Comparison of ENCODE assay signal across 8 mouse cellular contexts in the genomic region with DNA sequence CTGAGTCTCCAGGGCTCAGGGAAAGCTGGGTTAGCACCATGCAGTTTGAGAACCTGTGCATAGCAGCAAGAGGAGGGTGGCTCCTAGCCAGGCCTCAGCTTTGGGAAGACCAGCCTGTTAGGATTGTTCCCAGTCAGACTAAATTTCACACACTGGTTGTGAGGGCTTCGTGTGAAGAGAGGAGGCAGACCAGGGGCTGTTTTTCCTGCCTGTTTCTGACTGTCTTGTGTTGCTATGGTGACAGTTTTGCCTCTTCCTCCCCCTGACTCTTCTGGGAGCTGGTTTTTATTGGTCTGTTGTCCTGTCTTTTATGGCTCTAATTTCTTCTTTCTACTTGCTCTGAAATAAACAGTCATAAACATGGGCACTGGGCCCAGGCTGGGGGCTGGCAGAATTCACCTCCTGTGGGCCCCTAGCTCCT. TPM values are rescaled to one million over a fixed set of nuclear protein-coding genes. Genes with fewer than 3 reads are reported as not detected.
DNase-seq lines count a peak whose midpoint lies in the region; ATAC-seq and TF ChIP-seq lines count a peak whose summit lies in the region.

No protein-coding gene starts in this region.

- H3K9me3 ChIP-seq in hindbrain, embryonic 11.5 days (ENCODE audit: control insufficient read depth, low read length): no peaks in the 10 kb centered on the region
- no peaks in the 10 kb centered on the region for H3K9me3 ChIP-seq in limb, embryonic 15.5 days
- H3K9me3 ChIP-seq in neural tube, embryonic 13.5 days: no peaks in the 10 kb centered on the region

- no peak for TF ChIP-seq CTCF in spleen, adult 2 months (IDR thresholded peaks at IDR 0.05; ENCODE audit: extremely low read depth, insufficient read depth, insufficient read length, insufficient replicate concordance)
- TF ChIP-seq CTCF in cortical plate, adult 2 months (IDR thresholded peaks at IDR 0.05; ENCODE audit: extremely low read depth, insufficient read depth, low read length): no peak

- no peak overlapping the region for H3K9ac ChIP-seq in hindbrain, embryonic 11.5 days (ENCODE audit: low read depth, low read length)
- H3K9ac ChIP-seq in limb, embryonic 15.5 days: no peak overlapping the region
- peak overlapping the region; percentile 91 for H3K9ac ChIP-seq in neural tube, embryonic 13.5 days

- no peak for DNase-seq in spleen, adult 2 months (ENCODE audit: low read depth in 1 of 2, low spot score in 2 of 2)
- DNase-seq in spleen, postnatal 36 days (ENCODE audit: low spot score in 2 of 2): no peak
- DNase-seq in hindbrain, embryonic 11.5 days (ENCODE audit: low spot score): peak; percentile 30
- no peak for DNase-seq in adrenal gland, postnatal 4 days (ENCODE audit: low spot score in 2 of 2)
- DNase-seq in urinary bladder, postnatal 36 days (ENCODE audit: low spot score in 2 of 2): no peak

- H3K27ac ChIP-seq in spleen, adult 2 months (ENCODE audit: insufficient read depth, low read length): peak overlapping the region; percentile 57
- H3K27ac ChIP-seq in cortical plate, adult 2 months (ENCODE audit: insufficient read depth, low read length): peak overlapping the region; percentile 60
- no peak overlapping the region for H3K27ac ChIP-seq in hindbrain, embryonic 11.5 days (ENCODE audit: low read depth, low read length)
- H3K27ac ChIP-seq in limb, embryonic 15.5 days: no peak overlapping the region
- peak overlapping the region; percentile 71 for H3K27ac ChIP-seq in neural tube, embryonic 13.5 days (replicated peaks)

- 9% methylated on average over 1 of the region's 1 CpGs for WGBS in spleen, adult 2 months
- WGBS in hindbrain, embryonic 11.5 days: 0% methylated on average over 1 of the region's 1 CpGs
- 4% methylated on average over 1 of the region's 1 CpGs for WGBS in limb, embryonic 15.5 days
- WGBS in neural tube, embryonic 13.5 days: 0% methylated on average over 1 of the region's 1 CpGs

- no peaks in the 10 kb centered on the region for H3K27me3 ChIP-seq in spleen, adult 2 months (ENCODE audit: control insufficient read depth, insufficient read depth, low read length)
- no peaks in the 10 kb centered on the region for H3K27me3 ChIP-seq in hindbrain, embryonic 11.5 days (ENCODE audit: control insufficient read depth, insufficient read depth, low read length)
- H3K27me3 ChIP-seq in limb, embryonic 15.5 days: no peaks in the 10 kb centered on the region
- no peaks in the 10 kb centered on the region for H3K27me3 ChIP-seq in neural tube, embryonic 13.5 days

- peak overlapping the region; percentile 66; the same call in 1 of the 2 replicates for H3K4me2 ChIP-seq in hindbrain, embryonic 11.5 days (replicated peaks; ENCODE audit: low read depth, low read length)
- H3K4me2 ChIP-seq in limb, embryonic 15.5 days: peak overlapping the region; percentile 92; the same call in 1 of the 2 replicates
- H3K4me2 ChIP-seq in neural tube, embryonic 13.5 days: peak overlapping the region; percentile 82

- no peak for TF ChIP-seq POLR2A in spleen, adult 2 months (IDR thresholded peaks at IDR 0.05; ENCODE audit: low read depth, low read length)
- TF ChIP-seq POLR2A in cortical plate, adult 2 months (IDR thresholded peaks at IDR 0.05; ENCODE audit: extremely low read depth, insufficient read depth, low read length): peak; percentile 46

- peaks cover 14% of the 10 kb centered on the region for H3K4me1 ChIP-seq in spleen, adult 2 months (ENCODE audit: control insufficient read depth, insufficient read depth, insufficient read length)
- H3K4me1 ChIP-seq in cortical plate, adult 2 months (ENCODE audit: control insufficient read depth, insufficient read depth, low read length): peaks cover 16% of the 10 kb centered on the region
- peaks cover 4% of the 10 kb centered on the region; the same call in 1 of the 2 replicates for H3K4me1 ChIP-seq in hindbrain, embryonic 11.5 days (replicated peaks; ENCODE audit: control insufficient read depth, insufficient read depth, low read length)
- peaks cover 23% of the 10 kb centered on the region for H3K4me1 ChIP-seq in limb, embryonic 15.5 days
- peaks cover 57% of the 10 kb centered on the region for H3K4me1 ChIP-seq in neural tube, embryonic 13.5 days (replicated peaks)

- ATAC-seq in hindbrain, embryonic 11.5 days (ENCODE audit: low FRiP score): peak; percentile 22; the same call in 1 of the 2 replicates
- no peak for ATAC-seq in limb, embryonic 15.5 days (ENCODE audit: insufficient number of reproducible peaks, low FRiP score, low TSS enrichment, low read depth)
- peak; percentile 53 for ATAC-seq in neural tube, embryonic 13.5 days (ENCODE audit: low read depth)

- peak overlapping the region; percentile 71 for H3K4me3 ChIP-seq in spleen, adult 2 months (ENCODE audit: extremely low read depth, insufficient read depth, insufficient read length)
- peak overlapping the region; percentile 81 for H3K4me3 ChIP-seq in cortical plate, adult 2 months (ENCODE audit: insufficient read depth, low read length)
- 0 out of 2 replicates have a peak overlapping the region, but pooled peaks have one; percentile 64 for H3K4me3 ChIP-seq in hindbrain, embryonic 11.5 days (ENCODE audit: low read depth, low read length)
- H3K4me3 ChIP-seq in limb, embryonic 15.5 days: peak overlapping the region; percentile 71
- peak overlapping the region; percentile 76 for H3K4me3 ChIP-seq in neural tube, embryonic 13.5 days

- no peaks in the 10 kb centered on the region; the same call in 1 of the 2 replicates for H3K36me3 ChIP-seq in spleen, adult 2 months (ENCODE audit: control insufficient read depth, insufficient read depth, low read length)
- H3K36me3 ChIP-seq in hindbrain, embryonic 11.5 days (ENCODE audit: control insufficient read depth, insufficient read depth, low read length): no peaks in the 10 kb centered on the region
- H3K36me3 ChIP-seq in limb, embryonic 15.5 days: no peaks in the 10 kb centered on the region
- H3K36me3 ChIP-seq in neural tube, embryonic 13.5 days: no peaks in the 10 kb centered on the region

RNA-seq across cellular contexts. Expression of a gene that starts 1.4 kb away (rescaled TPM):
- 9.6 and 11.3 TPM in 2 replicates for polyA plus RNA-seq in spleen, adult 2 months (2012; rRNA removed)
- 78.7 and 78.9 TPM in 2 replicates for polyA plus RNA-seq in cortical plate, adult 2 months (2012; rRNA removed)
- 24.1 and 26.6 TPM in 2 replicates for polyA plus RNA-seq in hindbrain, embryonic 11.5 days (2014; fragmentation: Nextera tagmentation; extraction: Ambion mirVana)
- 9.8 and 11.6 TPM in 2 replicates for polyA plus RNA-seq in limb, embryonic 15.5 days (2015; fragmentation: Nextera tagmentation; extraction: Ambion mirVana)
- polyA plus RNA-seq in neural tube, embryonic 13.5 days (2015; fragmentation: Nextera tagmentation; extraction: Ambion mirVana): 34.1 and 42.6 TPM in 2 replicates
- total RNA-seq in adrenal gland, postnatal 4 days (2021): 10 to 100 TPM; 16.3 to 19.0 TPM

Comparison
In these comparisons a context has a peak if more than half of its experiments do, and no peak if none do; other contexts are left out.
1. H3K27ac ChIP-seq: peak in spleen, adult 2 months (single experiment), cortical plate, adult 2 months (single experiment) and neural tube, embryonic 13.5 days (single experiment); none in hindbrain, embryonic 11.5 days (single experiment) and limb, embryonic 15.5 days (single experiment).
2. Peak in every context shown above with its lines, with median percentiles within 50 percentile points of each other: H3K4me3 ChIP-seq and H3K4me2 ChIP-seq.